Comparison of ENCODE assay signal across 8 mouse cellular contexts in the genomic region with DNA sequence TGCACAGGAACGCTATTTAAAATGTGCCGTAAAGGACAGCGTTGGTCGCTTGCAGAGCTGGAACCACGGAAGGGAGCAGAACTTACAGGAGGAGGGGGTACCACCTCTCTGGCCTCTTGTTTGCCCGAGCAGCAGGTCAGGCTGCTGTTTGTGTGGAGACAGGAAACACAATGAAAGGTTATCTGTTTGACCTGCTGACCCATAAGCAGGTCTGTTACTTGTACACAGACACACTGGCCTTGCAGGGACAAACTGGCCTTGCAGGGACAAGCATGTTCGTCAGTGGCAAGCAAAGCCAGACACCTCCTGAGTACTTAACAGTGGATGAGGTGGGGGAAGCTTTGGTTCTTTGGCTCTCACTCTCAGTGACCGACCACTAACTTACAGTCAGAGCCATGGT. TPM values are rescaled to one million over a fixed set of nuclear protein-coding genes. Genes with fewer than 3 reads are reported as not detected.
DNase-seq lines count a peak whose midpoint lies in the region; ATAC-seq lines count a peak whose summit lies in the region.

No protein-coding gene starts in this region.

- peak; percentile 87 for DNase-seq in heart, embryonic 10.5 days (ENCODE audit: low spot score)
- no peak for DNase-seq in heart, postnatal 4 days
- DNase-seq in midbrain, embryonic 11.5 days (ENCODE audit: low spot score, missing footprints), result peak; percentile 86
- DNase-seq in urinary bladder, postnatal 10 days (ENCODE audit: low spot score), result no peak
- no peak for DNase-seq in layer of hippocampus, adult 8-10 months (ENCODE audit: low spot score in 2 of 2)

- peaks cover 25% of the 10 kb centered on the region for H3K36me3 ChIP-seq in heart, embryonic 10.5 days
- peaks cover 12% of the 10 kb centered on the region; the same call in 1 of the 2 replicates for H3K36me3 ChIP-seq in hindbrain, embryonic 12.5 days
- no peaks in the 10 kb centered on the region; the same call in 1 of the 2 replicates for H3K36me3 ChIP-seq in midbrain, embryonic 11.5 days (ENCODE audit: control insufficient read depth, insufficient read depth, low read length)

- 13% methylated on average over 8 of the region's 8 CpGs for WGBS in heart, embryonic 10.5 days
- 28% methylated on average over 8 of the region's 8 CpGs for WGBS in hindbrain, embryonic 12.5 days
- 31% methylated on average over 8 of the region's 8 CpGs for WGBS in midbrain, embryonic 11.5 days

- H3K4me3 ChIP-seq in heart, embryonic 10.5 days, result peak overlapping the region; percentile 100
- H3K4me3 ChIP-seq in brown adipose tissue, adult 24 weeks (ENCODE audit: insufficient read depth, low read depth, low read length), result peak overlapping the region; percentile 92
- H3K4me3 ChIP-seq in hindbrain, embryonic 12.5 days, result peak overlapping the region; percentile 78
- peak overlapping the region; percentile 93 for H3K4me3 ChIP-seq in midbrain, embryonic 11.5 days (ENCODE audit: low read depth, low read length)

- peaks cover 46% of the 10 kb centered on the region for H3K4me1 ChIP-seq in heart, embryonic 10.5 days
- H3K4me1 ChIP-seq in brown adipose tissue, adult 24 weeks (ENCODE audit: control insufficient read depth, insufficient read depth, insufficient read length, low read length), result peaks cover 10% of the 10 kb centered on the region
- H3K4me1 ChIP-seq in hindbrain, embryonic 12.5 days, result peaks cover 36% of the 10 kb centered on the region
- peaks cover 21% of the 10 kb centered on the region for H3K4me1 ChIP-seq in midbrain, embryonic 11.5 days (ENCODE audit: control insufficient read depth, insufficient read depth, low read length)

- no peak for ATAC-seq in hindbrain, embryonic 12.5 days (ENCODE audit: low FRiP score)
- no peak for ATAC-seq in midbrain, embryonic 11.5 days (ENCODE audit: low FRiP score)
- no peak for ATAC-seq in activated CD4-positive, CD25-positive, alpha-beta regulatory T cell, adult 4 months

- peak overlapping the region; percentile 85 for H3K4me2 ChIP-seq in hindbrain, embryonic 12.5 days (replicated peaks)
- H3K4me2 ChIP-seq in midbrain, embryonic 11.5 days, result peak overlapping the region; percentile 86

- peak overlapping the region; percentile 97 for H3K27ac ChIP-seq in heart, embryonic 10.5 days
- H3K27ac ChIP-seq in brown adipose tissue, adult 24 weeks (replicated peaks; ENCODE audit: low read depth, low read length), result no peak overlapping the region
- no peak overlapping the region for H3K27ac ChIP-seq in hindbrain, embryonic 12.5 days
- no peak overlapping the region for H3K27ac ChIP-seq in midbrain, embryonic 11.5 days (ENCODE audit: low read depth, low read length)

- H3K9ac ChIP-seq in hindbrain, embryonic 12.5 days, result peak overlapping the region; percentile 88
- peak overlapping the region; percentile 93; the same call in 1 of the 2 replicates for H3K9ac ChIP-seq in midbrain, embryonic 11.5 days (ENCODE audit: low read length)

- no peaks in the 10 kb centered on the region for H3K27me3 ChIP-seq in heart, embryonic 10.5 days (ENCODE audit: insufficient read depth, poor library complexity, severe bottlenecking)
- no peaks in the 10 kb centered on the region for H3K27me3 ChIP-seq in hindbrain, embryonic 12.5 days
- no peaks in the 10 kb centered on the region for H3K27me3 ChIP-seq in midbrain, embryonic 11.5 days (ENCODE audit: control insufficient read depth, insufficient read depth, low read length)

- H3K9me3 ChIP-seq in heart, embryonic 10.5 days, result no peaks in the 10 kb centered on the region
- H3K9me3 ChIP-seq in hindbrain, embryonic 12.5 days (replicated peaks), result 0 out of 2 replicates have a peak, but pooled peaks cover 7% of the 10 kb centered on the region
- no peaks in the 10 kb centered on the region for H3K9me3 ChIP-seq in midbrain, embryonic 11.5 days (ENCODE audit: control insufficient read depth, low read length)

RNA-seq across cellular contexts. Expression of gene Ccdc6, which starts 2.1 kb away (rescaled TPM):
- polyA plus RNA-seq in heart, embryonic 10.5 days (2016; fragmentation: Nextera tagmentation; extraction: Ambion mirVana), result 14.6 and 16.0 TPM in 2 replicates
- 10 to 100 TPM; 34.9 to 35.9 TPM for total RNA-seq in heart, postnatal 4 days (2021)
- 12.7 and 16.1 TPM in 2 replicates for polyA plus RNA-seq in brown adipose tissue, adult 24 weeks (2012; ENCODE audit: insufficient read depth, insufficient read length, missing spikeins)
- 17.0 and 18.9 TPM in 2 replicates for polyA plus RNA-seq in hindbrain, embryonic 12.5 days (2016; fragmentation: Nextera tagmentation; extraction: Ambion mirVana)
- polyA plus RNA-seq in midbrain, embryonic 11.5 days (2014; fragmentation: Nextera tagmentation; extraction: Ambion mirVana), result 22.3 and 23.5 TPM in 2 replicates
- 10 to 100 TPM; 56.7 to 70.6 (median 66.3) TPM for total RNA-seq in layer of hippocampus, adult 8-10 months (2022)
- polyA plus RNA-seq in activated CD4-positive, CD25-positive, alpha-beta regulatory T cell, adult 4 months (2017; shearing (Covaris generic)), result 10 to 100 TPM; 26.0 to 27.6 TPM

Comparison
In these comparisons a context has a peak if more than half of its experiments do, and no peak if none do; other contexts are left out.
1. DNase-seq: peak in heart, embryonic 10.5 days (single experiment) and midbrain, embryonic 11.5 days (single experiment); none in heart, postnatal 4 days (single experiment), urinary bladder, postnatal 10 days (single experiment) and layer of hippocampus, adult 8-10 months (0 of 2).
2. Peak in every context shown above with its lines, with median percentiles within 50 percentile points of each other: H3K4me3 ChIP-seq.